9 mouse cellular contexts compared by ENCODE assay signal in the genomic region with DNA sequence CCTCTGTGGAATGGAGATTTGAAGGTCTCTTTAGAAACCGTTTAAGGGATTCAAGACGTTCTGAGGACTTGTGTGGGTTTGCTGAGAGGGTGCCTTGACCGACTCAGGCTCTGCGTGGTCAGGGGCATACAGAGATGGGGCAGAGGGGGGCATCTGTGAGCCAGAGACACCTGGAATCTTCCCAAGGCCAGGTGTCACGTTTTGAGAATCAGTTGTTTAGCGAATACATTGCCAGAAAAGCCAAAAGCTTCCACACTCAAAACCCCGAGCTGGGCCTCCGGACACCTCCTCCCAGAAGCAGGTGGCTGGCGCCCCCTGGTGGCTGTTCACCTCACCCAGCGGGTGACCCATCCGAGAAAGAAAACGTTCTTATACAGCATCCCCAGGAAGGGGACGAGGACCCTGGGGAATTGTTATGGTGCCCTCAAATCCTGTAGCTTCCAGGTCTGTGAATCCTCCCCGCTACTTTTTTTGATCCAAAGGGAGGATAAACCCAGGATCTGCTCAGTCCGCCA. TPM values are rescaled to one million over a fixed set of nuclear protein-coding genes. Genes with fewer than 3 reads are reported as not detected.
A peak's percentile ranks its signal among the peaks of the same experiment; 100 is the strongest.
DNase-seq lines count a peak whose midpoint lies in the region; ATAC-seq and TF ChIP-seq lines count a peak whose summit lies in the region.
"Had no signal": no experiment of that assay in that cellular context is flagged by ENCODE, and none has a peak within 500 bp of the region (broad histone marks: within the 10 kb centered on the region; RNA-seq: fewer than 3 reads in every experiment).

No protein-coding gene starts in this region.

- no peaks in the 10 kb centered on the region for H3K4me1 ChIP-seq in lung, adult 2 months (ENCODE audit: control insufficient read depth, insufficient read depth, low read length)
- H3K4me1 ChIP-seq: hindbrain, embryonic 15.5 days had no signal

- 13% methylated on average over 15 of the region's 15 CpGs for WGBS in lung, adult 2 months

- no peak for TF ChIP-seq POLR2A in lung, adult 2 months (IDR thresholded peaks at IDR 0.05; ENCODE audit: borderline replicate concordance, extremely low read depth, low read depth, low read length)

- no peak overlapping the region for H3K4me3 ChIP-seq in lung, adult 2 months (replicated peaks; ENCODE audit: extremely low read depth, low read depth, low read length)
- H3K4me3 ChIP-seq: hindbrain, embryonic 15.5 days had no signal

- ATAC-seq in activated CD4-positive, CD25-positive, alpha-beta regulatory T cell, adult 4 months, result peak; percentile 52
- peak; percentile 75 for ATAC-seq in common myeloid progenitor, adult 5-6 weeks (replicated peaks; ENCODE audit: low read depth, poor library complexity, severe bottlenecking)

- peak; percentile 88 for DNase-seq in CD4-positive, CD25-positive, alpha-beta regulatory T cell, adult 2 months (ENCODE audit: low read depth, low spot score)
- DNase-seq in heart, adult 8-10 months (ENCODE audit: low spot score), result peak; percentile 38
- DNase-seq in kidney, postnatal 10 days, result peak; percentile 88
- DNase-seq in lung, adult 2 months, result peak; percentile 63
- DNase-seq in ovary, postnatal 14 days (ENCODE audit: low spot score), result peak; percentile 66
- peak; percentile 94 for DNase-seq in thymus, postnatal 4 days

- peak; percentile 73 for TF ChIP-seq CTCF in lung, adult 2 months (IDR thresholded peaks at IDR 0.05; ENCODE audit: insufficient read depth, low read length)

RNA-seq across cellular contexts. Expression of gene Tmem119, which starts 15.4 kb away (rescaled TPM):
- polyA plus RNA-seq in activated CD4-positive, CD25-positive, alpha-beta regulatory T cell, adult 4 months (2017; shearing (Covaris generic)), result not detected
- total RNA-seq in common myeloid progenitor, adult 5-6 weeks (2017), result 2.7 and 3.6 TPM in 2 replicates
- 1 to 10 TPM; 2.0 to 4.6 (median 2.7) TPM for total RNA-seq in heart, adult 8-10 months (2022)
- polyA plus RNA-seq in lung, adult 2 months (2012; rRNA removed), result 59.9 and 72.5 TPM in 2 replicates

RNA-seq across cellular contexts. Expression of gene Selplg, which starts 16.7 kb away (rescaled TPM):
- polyA plus RNA-seq in activated CD4-positive, CD25-positive, alpha-beta regulatory T cell, adult 4 months (2017; shearing (Covaris generic)), result 100 to 1,000 TPM; 629 to 698 TPM
- total RNA-seq in common myeloid progenitor, adult 5-6 weeks (2017), result 91.4 and 108 TPM in 2 replicates
- 10 to 100 TPM in 1 of 4 experiments, 1 to 10 TPM in 3; 1.8 to 10.3 (median 2.6) TPM for total RNA-seq in heart, adult 8-10 months (2022)
- 96.6 and 100 TPM in 2 replicates for polyA plus RNA-seq in lung, adult 2 months (2012; rRNA removed)

RNA-seq across cellular contexts. Expression of gene Iscu, which starts 43.1 kb away (rescaled TPM):
- polyA plus RNA-seq in activated CD4-positive, CD25-positive, alpha-beta regulatory T cell, adult 4 months (2017; shearing (Covaris generic)), result 10 to 100 TPM; 23.8 to 24.5 TPM
- 78.7 and 91.1 TPM in 2 replicates for total RNA-seq in common myeloid progenitor, adult 5-6 weeks (2017)
- total RNA-seq in heart, adult 8-10 months (2022), result 100 to 1,000 TPM; 195 to 224 (median 212) TPM
- 115 and 118 TPM in 2 replicates for polyA plus RNA-seq in lung, adult 2 months (2012; rRNA removed)

RNA-seq across cellular contexts. Expression of gene Sart3, which starts 43.4 kb away (rescaled TPM):
- 10 to 100 TPM in 1 of 2 experiments, 1 to 10 TPM in 1; 8.0 to 18.9 TPM for polyA plus RNA-seq in activated CD4-positive, CD25-positive, alpha-beta regulatory T cell, adult 4 months (2017; shearing (Covaris generic))
- total RNA-seq in common myeloid progenitor, adult 5-6 weeks (2017), result 45.7 and 62.7 TPM in 2 replicates
- 10 to 100 TPM; 11.2 to 12.6 (median 12.2) TPM for total RNA-seq in heart, adult 8-10 months (2022)
- polyA plus RNA-seq in lung, adult 2 months (2012; rRNA removed), result 20.2 and 24.2 TPM in 2 replicates

Comparison
In these comparisons a context has a peak if more than half of its experiments do, and no peak if none do; other contexts are left out.
1. DNase-seq: peak in every context shown above with its lines; median percentile 94 in thymus, postnatal 4 days; 88 in CD4-positive, CD25-positive, alpha-beta regulatory T cell, adult 2 months; 88 in kidney, postnatal 10 days; 66 in ovary, postnatal 14 days; 63 in lung, adult 2 months; 38 in heart, adult 8-10 months.